Mouse (Mus musculus): ENCODE results near the gene Sgf29. TPM values are rescaled to one million over a fixed set of nuclear protein-coding genes. Genes with fewer than 3 reads are reported as not detected.

Gene Sgf29
- polyA plus RNA-seq (2017; shearing (Covaris generic)), result 100 to 1,000 TPM in 1 of 2 experiments, 10 to 100 TPM in 1; 73.9 to 103 TPM

DNA sequence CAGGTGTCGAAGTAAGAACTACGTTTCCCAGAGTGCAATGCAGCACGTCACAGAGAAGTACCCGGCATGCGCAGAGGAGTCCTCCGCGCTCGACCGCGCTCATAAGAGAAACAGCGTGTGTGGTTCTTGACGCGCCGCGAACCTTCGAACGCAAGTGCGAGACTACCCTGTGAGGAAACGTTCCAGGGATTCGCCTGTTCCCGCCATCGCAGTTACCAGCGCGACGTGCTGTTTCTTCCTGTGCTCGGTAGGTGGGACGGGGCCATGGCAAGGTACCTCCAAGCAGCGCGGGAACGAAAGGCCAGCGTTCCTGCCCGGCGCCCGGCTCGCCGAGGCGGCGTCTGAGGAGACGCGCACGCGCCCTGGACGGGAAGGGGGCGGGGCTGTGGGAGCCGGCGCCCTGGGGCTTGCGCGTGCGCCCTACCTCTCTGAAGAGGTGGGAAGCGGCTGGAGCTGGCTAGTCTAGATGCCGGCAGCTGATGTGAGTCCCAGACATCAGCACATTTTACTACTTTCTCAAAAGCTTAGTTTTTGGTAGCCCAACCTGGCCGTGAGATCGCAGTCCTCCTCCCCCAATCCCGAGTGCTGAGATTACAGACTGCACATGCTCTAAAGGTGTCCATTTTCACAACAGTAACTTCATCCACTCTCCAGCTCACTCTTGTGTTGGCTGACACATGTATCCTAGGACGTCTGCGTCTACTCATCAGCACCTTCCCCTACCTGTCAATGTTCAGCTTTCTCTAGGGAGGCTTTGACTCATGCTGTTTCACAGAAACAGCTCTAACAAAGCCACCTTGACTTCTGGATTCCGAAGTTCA is at the start of gene Sgf29:
Gene Sgf29 (plus strand): TSS at position 79 of the 821 bp plus-strand sequence.
- ATAC-seq, result peak; percentile 91

DNA sequence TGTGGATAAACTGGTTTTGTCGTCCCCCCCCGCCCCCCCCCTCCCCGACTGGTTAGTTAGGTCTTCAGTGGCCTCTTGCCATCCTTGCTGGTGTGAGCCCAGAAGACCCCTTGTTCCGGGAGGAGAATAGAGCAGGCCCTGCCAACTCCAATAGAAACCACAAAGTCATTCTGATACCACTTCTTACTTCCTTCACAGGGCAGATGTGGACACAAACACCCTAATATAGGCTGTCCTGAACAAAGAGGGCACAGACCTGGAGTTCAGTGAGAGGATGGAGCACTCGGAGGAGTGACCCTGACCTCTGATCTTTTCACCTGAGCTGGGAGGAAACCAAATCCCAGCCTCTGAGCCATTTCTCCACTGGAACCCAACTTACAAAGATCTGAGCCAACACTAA is 47.2 kb upstream of the Sgf29 start:
- no peak for ATAC-seq

DNA sequence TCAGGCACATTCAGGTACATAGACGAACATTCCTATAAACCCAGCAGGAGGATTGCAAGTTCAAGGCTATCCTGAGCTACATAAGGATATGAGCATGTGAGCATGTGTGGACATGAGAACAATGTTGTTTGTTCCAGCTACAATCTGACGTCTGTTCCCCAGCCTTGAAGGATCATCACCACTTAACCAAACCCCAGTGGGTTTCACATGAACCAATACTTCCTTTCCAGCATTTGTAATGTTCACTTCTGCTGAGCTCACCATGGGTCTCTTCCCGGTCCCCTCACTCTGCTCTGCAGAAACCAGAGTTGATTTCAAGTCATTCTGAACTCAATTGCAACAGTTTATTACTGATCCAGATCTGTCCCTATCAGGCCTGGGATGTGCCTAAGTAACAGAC is 46.5 kb upstream of the Sgf29 start:
- ATAC-seq, result no peak

DNA sequence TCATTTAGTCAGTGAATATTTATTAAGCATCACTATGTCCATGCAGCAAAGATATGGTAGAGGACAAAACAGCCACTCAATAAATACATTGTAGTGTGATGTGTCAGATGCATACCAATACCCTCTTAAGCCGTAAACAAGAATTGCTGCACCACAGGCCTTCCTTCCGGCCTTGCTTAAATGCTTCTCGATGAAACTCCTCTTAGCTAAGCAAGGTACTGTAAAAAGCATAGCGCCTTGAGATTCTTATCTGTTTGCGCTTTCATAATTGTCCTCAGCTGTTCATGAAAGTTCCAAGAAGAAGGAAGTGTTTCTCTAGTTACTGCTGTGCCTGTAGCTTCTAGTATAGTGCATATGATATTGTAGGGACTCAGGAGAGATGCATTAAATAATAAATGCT is 42.5 kb upstream of the Sgf29 start:
- no peak for ATAC-seq

DNA sequence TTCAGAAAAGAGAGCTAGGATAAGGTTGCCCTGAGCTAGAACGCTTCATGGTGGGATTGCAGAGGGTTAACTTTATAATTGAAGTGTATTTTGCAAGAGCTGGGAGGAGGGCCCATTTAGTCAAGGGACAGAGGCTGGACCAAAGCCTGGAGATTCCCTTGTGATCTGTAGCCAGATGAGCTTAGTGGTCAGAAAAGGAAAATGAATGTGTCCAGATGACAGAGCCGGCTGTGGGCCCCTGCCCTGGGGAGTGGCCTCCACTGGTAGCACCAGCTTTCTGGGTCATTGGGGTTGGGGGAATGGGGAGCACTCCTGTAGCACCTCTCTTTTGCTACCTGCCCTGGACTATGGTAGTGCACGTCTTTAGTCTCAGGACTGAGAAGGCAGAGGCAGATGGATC is 42.0 kb upstream of the Sgf29 start:
- no peak for ATAC-seq

DNA sequence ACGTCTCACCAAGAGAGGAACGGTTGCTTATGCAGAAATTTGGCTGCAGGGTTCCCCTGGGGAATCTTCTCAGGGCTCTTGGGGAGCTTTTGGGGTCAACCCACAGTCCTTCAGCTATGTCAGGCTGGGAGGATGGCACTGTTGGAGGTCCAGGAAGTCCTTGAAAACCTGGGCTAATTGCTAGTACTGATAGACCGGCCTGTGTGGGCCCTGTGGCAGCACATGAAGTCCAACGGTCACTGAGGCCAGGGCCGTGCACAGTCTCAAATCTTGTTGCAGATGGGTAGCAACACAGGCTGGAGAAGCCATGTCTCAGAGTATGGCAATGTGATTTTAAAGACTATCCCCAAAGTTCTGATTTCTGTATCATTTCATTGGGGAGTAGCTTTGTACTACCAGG is 41.3 kb upstream of the Sgf29 start:
- ATAC-seq, result no peak

DNA sequence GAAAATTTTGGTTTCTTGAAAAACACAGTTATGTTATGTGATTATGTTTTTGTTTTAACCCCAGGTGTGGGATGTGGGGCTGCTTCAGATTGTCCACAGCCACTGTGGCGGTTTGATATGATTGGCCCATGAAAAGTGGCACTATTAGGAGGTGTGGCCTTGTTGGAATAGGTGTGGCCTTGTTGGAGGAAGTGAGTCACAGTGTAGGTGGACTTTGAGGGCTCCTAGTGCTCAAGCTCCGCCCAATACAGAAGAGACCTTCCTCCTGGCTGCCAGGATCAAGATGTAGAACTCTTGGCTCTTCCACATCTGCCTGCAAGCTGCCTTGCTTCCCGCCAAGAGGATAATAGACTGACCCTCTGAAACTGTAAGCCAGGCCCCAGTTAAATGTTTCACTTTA is 36.4 kb upstream of the Sgf29 start:
- no peak for ATAC-seq

DNA sequence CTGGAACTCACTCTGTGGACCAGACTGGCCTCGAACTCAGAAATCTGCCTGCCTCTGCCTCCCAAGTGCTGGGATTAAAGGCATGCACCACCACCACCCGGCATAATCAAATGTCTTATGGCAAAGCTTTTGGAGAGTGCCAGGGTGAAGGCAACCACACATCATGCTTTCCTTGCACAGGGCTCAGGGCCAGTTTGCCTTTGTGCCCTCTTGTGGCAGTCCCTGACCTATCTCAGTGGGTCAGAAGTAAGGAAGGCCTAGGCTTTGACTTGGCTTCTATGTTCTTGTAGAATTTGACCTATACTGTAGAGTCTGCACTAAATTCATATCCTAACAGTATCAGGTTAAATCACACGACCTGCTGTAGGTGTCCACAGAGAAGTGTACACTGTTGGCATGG is 32.4 kb upstream of the Sgf29 start:
- ATAC-seq, result no peak

DNA sequence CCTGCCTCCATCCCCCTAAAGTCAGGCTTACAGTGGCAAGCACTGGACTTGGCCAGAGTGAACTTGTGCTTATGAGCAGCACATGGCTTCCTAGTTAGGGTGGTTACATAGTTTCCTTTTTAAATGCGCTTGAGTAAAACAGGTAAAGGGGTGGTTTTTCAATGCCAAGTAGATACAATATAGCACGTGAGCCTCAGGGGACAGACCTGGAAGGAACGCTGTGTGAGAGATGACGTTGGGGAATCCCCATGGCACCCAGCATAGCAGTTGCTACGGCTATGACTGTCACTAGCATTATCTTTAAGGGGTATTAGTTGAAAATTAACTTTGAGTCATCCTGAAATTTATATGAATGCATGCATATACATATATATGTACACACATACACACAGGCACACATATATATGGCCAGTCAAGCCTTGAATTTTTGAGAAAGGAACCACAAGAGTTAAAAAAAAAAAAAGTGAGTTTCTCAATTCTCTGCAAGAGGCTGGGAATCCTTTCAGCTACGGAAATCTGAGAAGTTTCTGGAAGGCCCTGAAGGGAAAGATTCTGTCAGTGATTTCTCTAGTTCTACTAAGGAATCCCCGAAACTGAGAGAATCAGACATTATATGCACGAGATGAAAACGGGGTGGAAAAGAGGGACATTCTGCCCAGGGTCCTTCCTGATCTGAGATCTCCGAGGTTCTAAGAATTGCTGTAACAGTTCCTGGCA is 29.4 kb upstream of the Sgf29 start:
- peak; percentile 90 for ATAC-seq

DNA sequence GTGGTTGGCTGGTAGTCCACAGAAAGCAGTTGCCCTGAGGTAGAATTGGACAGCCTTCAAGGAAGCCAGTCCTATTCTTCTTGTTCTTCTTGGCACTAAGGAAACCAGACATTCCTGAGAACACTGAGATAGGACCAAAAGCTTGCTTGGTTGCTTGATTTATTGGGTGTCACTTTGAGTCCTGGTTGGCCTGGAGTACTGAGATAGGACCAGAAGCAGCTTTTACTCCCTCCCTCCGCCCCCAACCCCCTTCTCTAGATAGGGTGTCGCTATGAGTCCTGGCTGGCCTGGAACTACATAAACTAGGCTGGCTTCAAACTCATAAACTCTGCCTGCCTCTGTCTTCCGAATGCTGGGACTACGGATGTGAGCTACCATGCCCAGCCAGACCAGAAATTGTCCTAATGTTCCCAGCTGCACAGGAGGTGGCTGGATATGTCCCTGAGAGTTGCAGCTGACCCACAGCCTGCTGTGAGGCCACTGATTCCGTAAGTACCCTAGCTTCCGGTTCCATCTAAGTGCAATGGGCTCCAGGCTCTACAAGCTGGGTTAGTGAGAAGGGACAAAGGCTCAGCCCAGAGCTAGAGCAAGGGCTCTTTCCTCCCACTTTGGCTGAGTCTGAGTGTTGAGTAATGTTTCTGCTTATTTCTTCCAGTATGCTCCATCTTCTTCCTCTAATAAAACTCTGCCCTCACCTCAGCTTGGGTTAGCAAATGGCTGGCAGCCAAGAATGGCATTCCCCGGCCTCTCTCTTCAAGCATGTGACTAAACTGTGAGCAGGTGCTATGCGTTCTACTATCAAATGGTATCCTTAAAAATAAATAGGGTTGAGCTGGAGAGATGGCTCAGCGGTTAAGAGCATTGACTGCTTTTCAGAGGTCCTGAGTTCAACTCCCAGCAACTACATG is 27.4 kb upstream of the Sgf29 start:
- ATAC-seq, result no peak

DNA sequence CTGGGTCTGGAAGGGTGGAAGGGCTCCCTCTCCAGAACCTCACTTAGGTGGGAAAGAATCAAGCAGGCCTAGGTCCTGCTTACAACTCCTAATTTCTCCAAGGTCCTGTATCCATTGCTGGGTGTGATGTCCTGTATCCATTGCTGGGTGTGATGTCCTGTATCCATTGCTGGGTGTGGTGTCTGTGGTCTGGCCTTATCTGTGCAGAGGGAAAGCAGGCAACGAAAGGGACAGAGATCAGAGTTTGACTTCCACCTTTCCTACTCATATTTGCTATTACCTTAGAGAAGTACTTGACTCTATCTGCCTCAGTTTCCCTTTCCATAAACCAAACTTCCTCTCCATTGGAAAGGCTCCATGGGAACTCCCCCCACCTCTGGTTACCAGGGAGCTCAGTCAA is 25.7 kb upstream of the Sgf29 start:
- no peak for ATAC-seq

DNA sequence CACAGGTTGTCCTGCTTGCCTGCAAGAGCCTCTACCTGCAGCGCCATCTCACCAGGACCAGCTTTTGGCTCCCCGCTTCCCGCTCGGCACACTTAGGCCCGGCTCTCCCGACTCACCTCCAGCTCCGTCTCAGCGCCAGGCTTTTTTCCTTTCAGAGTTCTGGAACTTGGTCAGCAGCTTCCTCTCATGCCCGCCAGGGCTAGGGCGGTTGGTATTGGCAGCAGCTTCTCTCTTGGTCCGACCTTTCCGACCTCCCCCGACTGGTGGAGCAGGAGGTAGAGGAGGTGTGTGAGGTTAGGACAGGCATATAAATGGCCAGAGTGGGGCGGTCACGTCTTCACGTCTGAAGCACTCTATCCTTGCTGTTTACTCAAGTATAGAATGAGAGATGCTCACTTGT is 24.3 kb upstream of the Sgf29 start:
- ATAC-seq, result no peak

DNA sequence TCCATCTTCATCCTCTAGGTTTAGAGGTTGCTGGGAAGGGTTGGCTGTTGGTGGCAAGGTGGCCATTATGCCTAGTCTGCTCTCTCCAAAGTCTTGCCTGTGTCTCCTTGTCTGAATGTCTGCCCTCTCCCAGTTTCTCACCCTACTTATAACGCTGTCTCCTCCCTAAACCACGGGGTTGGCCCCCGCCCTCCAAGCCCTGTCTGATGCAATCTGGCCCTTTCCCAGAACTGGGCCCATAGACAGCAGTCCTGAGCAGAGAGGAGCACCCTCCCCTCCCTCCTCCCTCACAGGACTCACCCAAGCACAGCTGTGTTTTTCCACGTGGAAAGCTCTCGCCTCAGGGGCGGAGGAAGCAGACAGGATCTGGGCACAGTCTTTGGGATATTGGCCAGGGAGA is 23.7 kb upstream of the Sgf29 start:
- ATAC-seq, result no peak

DNA sequence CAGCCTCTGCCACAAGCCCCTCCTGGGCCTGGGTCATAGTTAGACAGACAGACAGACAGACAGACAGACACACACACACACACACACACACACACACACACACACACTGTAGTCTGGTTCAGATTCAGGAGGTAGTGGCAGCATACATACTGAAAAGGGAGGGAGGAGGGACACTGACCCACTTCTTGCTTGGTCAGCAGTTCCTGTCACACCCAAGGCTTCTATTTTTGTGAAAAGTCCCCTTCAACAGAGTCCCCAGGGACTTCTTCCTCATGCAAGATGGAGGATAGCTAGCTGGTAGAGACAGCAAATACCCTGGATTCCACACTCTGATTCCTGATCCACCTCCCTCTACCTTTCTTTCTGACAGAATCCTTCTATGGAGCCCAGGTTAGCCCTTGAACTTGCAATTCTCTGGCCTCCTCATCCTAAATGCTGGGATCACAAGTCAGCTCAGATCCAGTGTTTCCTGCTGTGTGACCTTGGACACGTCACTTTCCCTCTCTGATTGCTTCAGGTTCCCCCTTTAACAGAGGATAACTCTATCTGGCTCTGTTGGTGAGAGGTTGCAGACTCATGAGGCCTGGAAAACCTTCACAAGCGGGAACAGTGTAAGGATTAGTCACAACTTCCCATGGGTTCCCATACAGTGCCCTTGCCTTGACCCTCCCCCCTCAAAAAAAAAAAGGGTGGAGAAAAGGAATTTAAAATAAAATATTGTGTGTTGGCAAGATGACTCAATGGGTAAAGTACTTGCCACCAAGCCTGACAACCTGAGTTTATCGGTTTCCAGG is 23.1 kb upstream of the Sgf29 start:
- no peak for ATAC-seq

DNA sequence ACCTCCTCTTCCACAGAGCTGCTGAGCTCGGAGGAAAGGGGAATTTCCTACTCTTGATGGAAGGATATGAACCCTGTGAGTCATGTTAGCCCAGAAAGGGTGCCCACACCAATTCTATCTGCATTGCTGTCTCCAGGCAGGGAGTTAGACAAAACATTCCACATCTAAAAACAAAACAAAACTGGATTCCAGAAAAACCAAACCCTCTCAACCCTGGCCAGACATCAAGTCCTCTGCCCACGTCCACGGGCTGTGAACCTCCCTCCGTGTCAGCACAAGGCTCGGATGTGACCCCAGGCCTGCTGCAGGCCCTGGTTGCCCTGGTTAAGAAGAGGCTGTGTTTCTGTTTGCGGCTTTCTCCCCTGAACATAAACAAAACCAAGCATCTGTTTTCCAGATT is 21.0 kb upstream of the Sgf29 start:
- ATAC-seq, result no peak

DNA sequence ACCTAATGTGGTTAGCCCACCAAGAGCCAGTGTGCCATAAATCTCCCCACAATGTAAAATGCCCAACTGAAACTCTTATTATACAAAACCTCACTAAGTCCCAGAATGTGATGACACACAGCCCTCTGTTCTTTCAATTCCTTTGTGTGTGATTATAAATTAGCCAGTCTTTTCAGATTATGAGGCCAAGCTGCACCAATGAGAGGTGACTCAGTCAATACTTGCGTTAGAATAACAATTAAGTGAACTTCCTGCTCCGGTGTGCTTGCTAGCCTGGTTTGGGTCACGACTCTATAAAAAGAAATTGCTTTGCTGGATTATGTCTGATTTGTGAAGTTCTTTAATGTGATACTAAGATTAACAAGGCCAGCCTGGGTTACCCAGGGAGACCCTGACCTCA is 19.2 kb upstream of the Sgf29 start:
- ATAC-seq, result no peak

DNA sequence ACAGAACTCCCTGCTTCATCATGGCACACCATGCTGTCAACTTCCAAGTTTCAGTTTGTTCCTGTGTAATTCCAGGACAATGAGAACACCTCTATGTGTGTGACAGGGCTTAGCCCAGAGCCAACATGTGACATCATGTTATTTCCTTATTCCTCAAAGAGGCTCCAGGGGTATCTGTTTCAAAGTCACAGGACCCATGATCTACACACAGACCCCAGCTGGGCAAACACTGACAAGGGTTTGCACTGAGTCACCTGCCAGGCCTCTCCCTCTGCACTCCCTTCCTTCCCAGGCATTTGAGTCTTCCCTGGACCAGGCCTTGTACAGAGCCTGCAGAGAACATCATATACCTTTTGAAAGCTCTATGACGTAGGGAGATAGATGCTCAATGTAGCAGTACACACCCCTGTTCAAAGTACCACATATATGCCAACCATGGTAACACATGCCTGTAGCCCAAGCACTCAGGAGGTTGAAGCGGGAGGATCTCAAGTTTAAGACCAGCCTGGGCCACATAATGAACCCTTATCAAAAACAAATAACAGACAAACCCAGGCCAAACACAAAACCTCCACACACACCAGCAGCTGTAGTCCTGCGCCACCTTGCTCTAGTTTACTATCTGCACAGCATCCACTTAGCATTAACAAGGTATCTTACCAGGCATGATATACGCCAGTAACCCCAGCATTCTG is 18.1 kb upstream of the Sgf29 start, which contains the start of gene Nupr1:
Gene Nupr1 (minus strand): TSS at position 38 of the 695 bp plus-strand sequence.
- no peak for ATAC-seq

DNA sequence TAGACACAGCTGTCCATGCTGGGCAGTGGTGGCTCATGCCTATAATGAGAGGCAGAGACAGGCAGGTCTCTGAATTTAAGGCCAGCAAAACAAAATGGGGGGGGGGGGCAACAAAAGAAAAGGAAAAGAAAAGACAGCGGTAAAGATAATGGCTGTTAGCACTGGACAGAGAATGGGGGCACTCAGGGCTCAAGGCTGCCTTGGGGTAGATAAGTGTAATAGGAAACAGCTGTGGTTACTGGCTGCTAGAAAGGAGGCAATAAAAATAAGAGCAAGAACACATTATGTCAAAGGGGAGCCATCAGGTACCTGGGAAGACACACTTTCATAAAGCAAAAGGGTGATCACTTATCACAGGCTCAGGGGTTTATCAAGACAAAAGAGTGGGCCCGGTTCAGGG is 16.6 kb upstream of the Sgf29 start:
- no peak for ATAC-seq

DNA sequence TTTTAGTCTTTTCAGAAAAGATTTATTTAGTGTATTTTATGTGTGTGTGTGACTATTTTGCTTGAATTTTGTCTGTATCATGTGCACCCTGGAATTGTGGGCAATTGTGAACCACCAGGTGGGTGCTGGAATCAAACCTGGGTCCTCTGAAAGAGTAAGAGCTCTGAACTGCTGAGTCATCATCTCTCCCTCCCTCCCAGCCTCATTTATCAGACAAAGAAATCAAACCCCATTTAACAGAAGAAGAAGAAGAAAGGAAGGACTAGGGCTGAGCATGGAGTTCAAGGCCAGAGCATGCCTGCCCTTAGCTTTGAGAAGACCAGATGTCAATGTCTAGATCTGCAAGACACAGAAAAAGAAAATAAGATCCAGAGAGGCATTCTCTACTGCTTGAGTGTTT is 13.7 kb upstream of the Sgf29 start:
- no peak for ATAC-seq

DNA sequence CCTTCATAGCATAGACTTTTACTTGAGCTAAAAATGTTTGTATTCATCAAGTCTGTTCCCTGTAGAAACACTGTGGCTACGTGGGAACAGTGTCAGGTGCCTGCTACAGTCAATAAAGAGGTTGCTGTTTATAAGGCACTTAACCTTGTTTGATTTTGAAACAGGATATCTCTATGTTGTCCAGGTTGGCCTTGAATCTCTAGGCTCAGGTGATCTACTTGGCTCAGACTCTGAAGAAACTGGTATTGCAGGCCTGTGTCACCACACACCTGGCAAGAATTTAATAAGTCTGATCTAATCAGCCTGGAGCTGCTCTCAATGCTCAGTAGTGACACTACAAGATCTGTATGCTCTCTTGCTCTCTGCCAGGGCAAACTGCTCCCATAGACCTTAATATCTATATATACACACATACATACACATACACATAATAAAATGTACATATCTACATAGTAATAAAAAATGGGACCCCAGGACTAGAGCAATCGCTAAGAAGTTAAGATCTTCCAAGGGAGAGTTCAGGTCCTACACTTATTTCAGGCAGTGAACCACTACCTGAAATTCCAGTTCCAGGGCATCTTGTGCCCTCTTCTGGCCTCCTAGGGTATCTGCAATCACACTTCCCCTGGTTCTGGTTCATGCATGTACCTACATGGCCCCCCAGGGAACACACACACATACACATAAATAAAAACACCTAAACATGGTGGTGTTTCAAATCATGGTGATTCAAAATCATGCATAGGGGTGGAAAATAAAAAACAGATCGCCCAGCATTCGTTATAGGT is 12.2 kb upstream of the Sgf29 start:
- no peak for ATAC-seq
